Mouse (Mus musculus) ES-E14 (cell line): ENCODE measurements at regions not wholly inside any gene's neighbourhood (a gene's known extent, or its start where the extent isn't known, plus 50 kb on each side); places are given as distances from the start of the nearest gene placed in this dataset.

ENCODE experiments used
- DNase-seq: peaks from one replicate; pipeline ENCODE4 v3.0.0-alpha.2; 2013; ENCODE audit warnings: low read depth, low spot score
- H3K27ac ChIP-seq: 2 replicates; pipeline ENCODE4 v1.5.1; 2012; ENCODE audit warnings: low read depth, mild to moderate bottlenecking, low read length, moderate library complexity, mixed read lengths; ENCODE audit not compliant: poor library complexity, insufficient read depth, severe bottlenecking
- H3K36me3 ChIP-seq: 2 replicates; pipeline ENCODE4 v1.6.1; 2012; ENCODE audit warnings: mild to moderate bottlenecking, low read length, moderate library complexity, mixed read lengths; ENCODE audit not compliant: control insufficient read depth, poor library complexity, insufficient read depth, severe bottlenecking
- H3K4me1 ChIP-seq, 2 experiments: fragments of 150-350 bp in 1 of 2; sonication (generic) in 1 of 2; 2 replicates each; pipeline ENCODE4 v1.6.1; 2012; ENCODE audit warnings: low read length in 2 of 2, mild to moderate bottlenecking in 1 of 2, mixed read lengths in 1 of 2; ENCODE audit not compliant: control insufficient read depth in 2 of 2, insufficient read depth in 2 of 2, poor library complexity in 1 of 2
- H3K4me3 ChIP-seq, 2 experiments: fragments of 150-350 bp in 1 of 2; sonication (generic) in 1 of 2; 2 replicates each; pipeline ENCODE4 v1.5.1; 2012; ENCODE audit warnings: low read length in 2 of 2, low read depth in 1 of 2, mild to moderate bottlenecking in 1 of 2, mixed read lengths in 1 of 2; ENCODE audit not compliant: insufficient read depth in 1 of 2, poor library complexity in 1 of 2, severe bottlenecking in 1 of 2
- H3K9ac ChIP-seq: 2 replicates; pipeline ENCODE4 v1.6.1; 2012; ENCODE audit warnings: low read depth, mild to moderate bottlenecking, low read length, mixed read lengths; ENCODE audit not compliant: poor library complexity, insufficient read depth, severe bottlenecking
- H3K9me3 ChIP-seq: fragments of 150-350 bp; sonication (generic); 2 replicates; pipeline ENCODE4 v1.6.1; 2012; ENCODE audit warnings: low read depth, mild to moderate bottlenecking, low read length; ENCODE audit not compliant: control insufficient read depth, insufficient read depth
- CHD2 ChIP-seq: IDR thresholded peaks from 2 replicates; pipeline ENCODE4 v1.6.1; 2014; ENCODE audit warnings: mild to moderate bottlenecking, low read depth, low read length, inconsistent platforms
- HCFC1 ChIP-seq: IDR thresholded peaks from 2 replicates; pipeline ENCODE4 v1.6.1; 2012; ENCODE audit warnings: low read length, inconsistent platforms, borderline replicate concordance; ENCODE audit not compliant: insufficient read depth
- MAFK ChIP-seq: IDR thresholded peaks from 2 replicates; pipeline ENCODE4 v1.6.1; 2014; ENCODE audit warnings: mild to moderate bottlenecking, low read depth, low read length, inconsistent platforms; ENCODE audit not compliant: insufficient read depth
- ZC3H11A ChIP-seq: IDR thresholded peaks from 2 replicates; pipeline ENCODE4 v1.6.1; 2012; ENCODE audit warnings: low read depth, mild to moderate bottlenecking, inconsistent platforms, low read length, borderline replicate concordance
- ZNF384 ChIP-seq: IDR thresholded peaks from 2 replicates; pipeline ENCODE4 v1.6.1; 2012; ENCODE audit warnings: low read depth, low read length, inconsistent platforms
- in situ Hi-C, 2 experiments: fragments of 600-800 bp; cut with MboI; formaldehyde crosslinking; loops; one replicate each; pipeline ENCODE4 v1.15.1; 2025; ENCODE audit warnings: low sequenced_read_pairs in 2 of 2, inconsistent platforms in 1 of 2; ENCODE audit not compliant: unreplicated experiment in 2 of 2

DNA sequence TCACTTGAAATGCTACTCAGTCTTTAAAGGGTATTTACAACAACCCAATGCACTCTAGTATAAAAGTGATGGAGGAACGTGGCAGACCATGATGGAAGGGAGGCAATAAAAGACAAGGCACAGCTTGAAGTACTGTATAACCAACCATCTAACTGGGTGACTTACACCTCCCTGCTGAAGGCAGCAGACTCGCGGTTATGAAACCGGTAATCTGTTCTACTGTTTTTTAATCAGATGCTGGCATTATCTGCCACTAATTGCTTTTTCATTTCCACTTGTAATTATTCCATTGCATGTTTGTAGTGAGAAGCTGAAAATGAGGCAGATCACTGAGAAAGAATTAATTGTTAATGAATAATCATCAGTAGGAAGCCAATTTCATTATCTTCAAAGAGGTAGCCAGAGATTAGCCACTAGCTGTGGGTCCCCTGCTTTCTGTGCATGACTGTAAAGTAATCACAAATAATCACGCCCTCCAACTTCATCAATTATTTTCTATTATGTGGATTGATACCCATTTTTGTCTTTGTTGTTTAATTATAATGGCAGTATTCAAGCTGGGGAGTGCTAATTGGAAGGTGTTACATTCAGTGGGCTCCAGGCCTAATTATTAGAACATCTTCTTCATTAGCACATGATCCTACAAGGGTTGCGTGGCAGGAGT, 103.1 kb upstream of the Itga4 start:
- H3K27ac ChIP-seq: no peak overlapping the region
- no peak overlapping the region for H3K9ac ChIP-seq
- no peaks in the 10 kb centered on the region for H3K36me3 ChIP-seq
- DNase-seq: no peak
- no peaks in the 10 kb centered on the region for H3K4me1 ChIP-seq
- in situ Hi-C loops: no loop called here
- no peak for TF ChIP-seq ZNF384
- TF ChIP-seq CHD2: no peak
- no peak for TF ChIP-seq MAFK
- TF ChIP-seq HCFC1: no peak
- TF ChIP-seq ZC3H11A: no peak
- no peaks in the 10 kb centered on the region for H3K9me3 ChIP-seq
- no peak overlapping the region for H3K4me3 ChIP-seq

- Histone ChIP-seq H3K9me3 (no peaks in the 10 kb centered on the region), H3K4me3 (no peak overlapping the region), H3K36me3 (no peaks in the 10 kb centered on the region), H3K9ac (no peak overlapping the region), H3K27ac (no peak overlapping the region), H3K4me1 (no peaks in the 10 kb centered on the region)
- TF ChIP-seq ZC3H11A: no peak
- no peak for TF ChIP-seq MAFK
- TF ChIP-seq ZNF384: no peak
- no peak for TF ChIP-seq CHD2
- TF ChIP-seq HCFC1: no peak
- in situ Hi-C loops: no loop called here
- no peak for DNase-seq
Measured at GRCm38 (mm10) chr2:79152695-79153057, 102.5 kb upstream of the Itga4 start.

DNA sequence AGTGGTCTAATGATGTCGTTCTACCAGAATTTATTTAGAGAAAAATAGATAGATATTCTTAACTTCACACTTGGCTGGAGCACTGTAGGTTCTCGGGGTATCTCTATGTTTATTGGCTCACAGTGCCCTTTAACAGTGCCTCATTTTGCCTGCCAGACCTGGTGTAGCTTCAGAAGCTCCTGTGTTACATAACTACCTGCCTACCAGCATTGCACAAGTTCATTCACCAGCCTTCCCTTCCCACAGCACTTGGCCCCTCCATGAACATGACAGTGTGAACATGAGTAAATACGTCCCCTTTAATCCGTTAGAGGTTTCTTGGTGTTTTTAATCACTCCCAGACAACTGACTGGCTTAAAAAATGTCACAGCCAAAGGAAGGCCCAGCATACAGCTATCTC, 102.2 kb upstream of the Itga4 start:
- in situ Hi-C loops: no loop called here
- no peak for DNase-seq
- no peak overlapping the region for H3K27ac ChIP-seq
- TF ChIP-seq HCFC1: no peak
- no peak for TF ChIP-seq MAFK
- no peak for TF ChIP-seq CHD2
- no peak for TF ChIP-seq ZNF384
- TF ChIP-seq ZC3H11A: no peak
- H3K4me1 ChIP-seq: no peaks in the 10 kb centered on the region
- no peak overlapping the region for H3K9ac ChIP-seq
- no peaks in the 10 kb centered on the region for H3K9me3 ChIP-seq
- no peaks in the 10 kb centered on the region for H3K36me3 ChIP-seq
- no peak overlapping the region for H3K4me3 ChIP-seq

DNA sequence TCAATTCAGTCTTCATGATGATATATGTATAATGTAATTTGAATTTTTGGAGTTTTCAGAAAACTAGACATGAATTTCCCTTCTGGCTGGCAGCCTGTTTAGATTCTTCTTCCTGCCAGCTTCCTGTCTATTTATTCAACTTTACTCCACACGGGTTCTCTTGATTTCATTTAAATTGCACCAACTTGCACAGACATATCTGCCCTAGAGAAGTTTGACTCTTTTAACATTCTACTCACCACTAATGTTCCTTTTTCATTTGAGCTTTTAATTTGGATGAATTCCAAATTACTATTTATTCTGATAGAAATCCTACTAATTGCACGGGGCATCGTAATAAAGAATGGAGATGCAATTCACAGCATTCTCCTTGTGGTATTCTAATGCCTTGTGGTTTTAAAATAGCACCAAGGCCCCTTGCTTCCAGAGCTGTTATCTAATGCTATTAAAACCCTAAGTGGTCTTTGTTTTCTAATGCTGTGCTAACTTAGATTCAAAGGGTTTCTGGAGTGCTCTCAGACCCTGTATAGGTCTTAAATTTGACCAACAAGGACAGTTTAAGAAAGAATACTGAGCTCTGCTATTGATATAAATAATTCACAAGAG, 96.7 kb upstream of the Itga4 start:
- in situ Hi-C loops: no loop called here
- Histone ChIP-seq H3K27ac (no peak overlapping the region), H3K9me3 (no peaks in the 10 kb centered on the region), H3K4me1 (no peaks in the 10 kb centered on the region), H3K9ac (no peak overlapping the region), H3K36me3 (no peaks in the 10 kb centered on the region), H3K4me3 (no peak overlapping the region)
- TF ChIP-seq ZC3H11A: no peak
- no peak for DNase-seq

DNA sequence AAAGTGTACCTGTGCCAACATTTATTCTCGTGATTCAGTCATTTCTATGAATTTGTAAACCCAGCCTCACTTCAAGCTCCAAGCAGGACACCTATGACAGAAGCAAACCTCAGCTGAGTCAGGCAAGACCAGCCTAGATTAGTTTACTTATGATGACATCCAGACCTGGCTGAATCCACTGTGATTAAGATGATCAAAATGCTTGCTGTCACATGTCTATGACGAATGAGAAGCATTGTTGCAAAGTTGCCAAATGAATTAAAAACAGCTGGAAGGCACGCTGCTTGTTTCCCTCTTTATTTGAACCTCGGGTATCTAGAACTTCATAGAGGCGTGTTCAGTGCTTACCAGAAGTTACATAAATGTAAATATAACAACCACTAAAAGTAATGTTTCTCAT, 95.9 kb upstream of the Itga4 start:
- no peak for TF ChIP-seq CHD2
- TF ChIP-seq ZNF384: no peak
- TF ChIP-seq MAFK: no peak
- no peak for TF ChIP-seq HCFC1
- no peak for TF ChIP-seq ZC3H11A
- in situ Hi-C loops: no loop called here
- Histone ChIP-seq H3K9me3 (no peaks in the 10 kb centered on the region), H3K4me3 (no peak overlapping the region), H3K9ac (no peak overlapping the region), H3K4me1 (no peaks in the 10 kb centered on the region), H3K36me3 (no peaks in the 10 kb centered on the region), H3K27ac (no peak overlapping the region)
- no peak for DNase-seq
